Mouse (Mus musculus): ENCODE measurements around the gene Tmem63a. TPM values are rescaled to one million over a fixed set of nuclear protein-coding genes. Genes with fewer than 3 reads are reported as not detected.
"Not testable (repeated sequence)": the region's sequence is repeated elsewhere in the genome, so short reads cannot be mapped to it uniquely, and the experiment has no call there.

Gene Tmem63a
- total RNA-seq, 1 experiment: 14.7 TPM

DNA sequence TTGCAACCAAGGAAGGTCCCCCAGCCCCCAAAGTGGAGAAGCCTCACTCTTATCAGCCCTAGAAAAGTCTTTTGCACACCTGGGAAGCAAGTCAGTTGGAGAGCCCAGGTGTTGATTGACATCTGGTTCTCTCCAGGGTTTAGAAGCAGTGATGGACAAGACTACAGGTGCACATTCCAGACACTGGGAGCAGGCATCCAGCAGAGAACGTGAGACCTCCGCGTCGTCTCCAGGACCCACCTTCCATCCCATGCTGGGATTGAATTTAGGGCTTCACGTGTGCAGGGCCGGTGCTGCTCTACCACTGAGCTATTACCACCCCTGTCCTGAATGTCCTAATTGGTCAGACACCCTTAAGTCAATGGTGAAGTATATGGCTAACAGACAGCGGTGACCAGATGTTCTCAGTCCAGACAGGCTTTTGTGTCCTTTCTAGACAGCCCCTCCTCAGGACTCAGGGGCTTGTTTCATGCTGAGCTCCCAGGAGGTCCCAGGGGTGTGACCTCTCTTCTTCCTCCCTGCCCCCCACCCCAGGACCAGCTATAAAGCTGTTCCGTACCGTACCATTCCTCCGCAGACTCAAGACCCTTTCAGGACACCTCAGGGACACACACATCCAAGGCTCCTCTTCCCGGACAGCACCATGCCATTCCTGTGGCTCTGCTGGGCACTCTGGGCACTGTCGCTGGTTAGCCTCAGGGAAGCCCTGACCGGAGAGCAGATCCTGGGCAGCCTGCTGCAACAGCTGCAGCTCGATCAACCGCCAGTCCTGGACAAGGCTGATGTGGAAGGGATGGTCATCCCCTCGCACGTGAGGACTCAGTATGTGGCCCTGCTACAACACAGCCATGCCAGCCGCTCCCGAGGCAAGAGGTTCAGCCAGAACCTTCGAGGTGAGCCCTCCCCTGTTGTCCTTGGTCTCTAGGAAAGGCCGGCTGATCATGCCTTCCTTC lies 7.4 kb upstream of the Tmem63a start, which contains the start of gene Lefty1:
TSS of gene Lefty1 (plus strand) at position 556 of the 953 bp plus-strand sequence.
- TF ChIP-seq CHD2 (IDR thresholded peaks at IDR 0.05; ENCODE audit: low read depth, low read length): no peak
- peaks cover 0 to 15% of the 10 kb centered on the region in 2 experiments; a peak in 2 of 4 replicates for H3K4me1 ChIP-seq (ENCODE audit: control insufficient read depth in 2 of 2, insufficient read depth in 2 of 2, low read length in 2 of 2, poor library complexity in 1 of 2)
- peak within 1 kb of the TSS; percentile 73 for H3K27ac ChIP-seq (ENCODE audit: insufficient read depth, low read depth, low read length, poor library complexity, severe bottlenecking)
- peak within 1 kb of the TSS; percentile 59 to 62 for H3K4me3 ChIP-seq (ENCODE audit: insufficient read depth in 1 of 2, low read depth in 1 of 2, low read length in 2 of 2, poor library complexity in 1 of 2, severe bottlenecking in 1 of 2)
- H3K9ac ChIP-seq (ENCODE audit: insufficient read depth, low read depth, low read length, poor library complexity, severe bottlenecking): peak within 1 kb of the TSS; percentile 68
- peaks cover 8% of the 10 kb centered on the region; the same call in 1 of the 2 replicates for H3K36me3 ChIP-seq (ENCODE audit: control insufficient read depth, insufficient read depth, low read length, poor library complexity, severe bottlenecking)
- DNase-seq (ENCODE audit: low read depth, low spot score): no peak
- in situ Hi-C loops (cut with MboI; ENCODE audit: low sequenced_read_pairs in 2 of 2, unreplicated experiment in 2 of 2): no loop called here
- H3K9me3 ChIP-seq (ENCODE audit: control insufficient read depth, insufficient read depth, low read depth, low read length): no peaks in the 10 kb centered on the region

GRCm38 (mm10) chr1:180936610-180937398 lies 5.3 kb upstream of the Tmem63a start:
- DNase-seq (ENCODE audit: low read depth, low spot score); in situ Hi-C loops (cut with MboI; ENCODE audit: low sequenced_read_pairs in 2 of 2, unreplicated experiment in 2 of 2); H3K9me3 ChIP-seq (ENCODE audit: control insufficient read depth, insufficient read depth, low read depth, low read length); H3K27ac ChIP-seq (ENCODE audit: insufficient read depth, low read depth, low read length, poor library complexity, severe bottlenecking); H3K36me3 ChIP-seq (ENCODE audit: control insufficient read depth, insufficient read depth, low read length, poor library complexity, severe bottlenecking): not testable (repeated sequence)
- Histone ChIP-seq H3K9ac (ENCODE audit: insufficient read depth, low read depth, low read length, poor library complexity, severe bottlenecking) (peak overlapping the region; percentile 41), H3K4me3 (ENCODE audit: insufficient read depth in 1 of 2, low read depth in 1 of 2, low read length in 2 of 2, poor library complexity in 1 of 2, severe bottlenecking in 1 of 2) (peak overlapping the region; percentile 59 to 62), H3K4me1 (ENCODE audit: control insufficient read depth in 2 of 2, insufficient read depth in 2 of 2, low read length in 2 of 2, poor library complexity in 1 of 2) (peaks cover 0 to 15% of the 10 kb centered on the region in 2 experiments; a peak in 2 of 4 replicates)

GRCm38 (mm10) chr1:180937631-180938030 lies 4.5 kb upstream of the Tmem63a start:
- DNase-seq (ENCODE audit: low read depth, low spot score): not testable (repeated sequence)
- peak overlapping the region; percentile 26 to 62; a peak in 3 of 4 replicates for H3K4me3 ChIP-seq (ENCODE audit: insufficient read depth in 1 of 2, low read depth in 1 of 2, low read length in 2 of 2, poor library complexity in 1 of 2, severe bottlenecking in 1 of 2)

GRCm38 (mm10) chr1:180938781-180939180 lies 3.4 kb upstream of the Tmem63a start:
- in situ Hi-C loops (cut with MboI; ENCODE audit: low sequenced_read_pairs in 2 of 2, unreplicated experiment in 2 of 2); H3K9ac ChIP-seq (ENCODE audit: insufficient read depth, low read depth, low read length, poor library complexity, severe bottlenecking); H3K27ac ChIP-seq (ENCODE audit: insufficient read depth, low read depth, low read length, poor library complexity, severe bottlenecking); H3K36me3 ChIP-seq (ENCODE audit: control insufficient read depth, insufficient read depth, low read length, poor library complexity, severe bottlenecking); DNase-seq (ENCODE audit: low read depth, low spot score); H3K9me3 ChIP-seq (ENCODE audit: control insufficient read depth, insufficient read depth, low read depth, low read length); H3K4me3 ChIP-seq (ENCODE audit: insufficient read depth in 1 of 2, low read depth in 1 of 2, low read length in 2 of 2, poor library complexity in 1 of 2, severe bottlenecking in 1 of 2): not testable (repeated sequence)
- peaks cover 0 to 17% of the 10 kb centered on the region in 2 experiments; a peak in 2 of 4 replicates for H3K4me1 ChIP-seq (ENCODE audit: control insufficient read depth in 2 of 2, insufficient read depth in 2 of 2, low read length in 2 of 2, poor library complexity in 1 of 2)
- TF ChIP-seq ZNF384 (IDR thresholded peaks at IDR 0.05; ENCODE audit: low read depth, low read length): 0 out of 2 replicates have a peak, but pooled peaks have one; percentile 26
- 0 out of 2 replicates have a peak, but pooled peaks have one; percentile 25 for TF ChIP-seq CHD2 (IDR thresholded peaks at IDR 0.05; ENCODE audit: low read depth, low read length)

More at GRCm38 (mm10) chr1:180937631-180938030, 4.5 kb upstream of the Tmem63a start:
- H3K9me3 ChIP-seq (ENCODE audit: control insufficient read depth, insufficient read depth, low read depth, low read length); H3K36me3 ChIP-seq (ENCODE audit: control insufficient read depth, insufficient read depth, low read length, poor library complexity, severe bottlenecking); H3K9ac ChIP-seq (ENCODE audit: insufficient read depth, low read depth, low read length, poor library complexity, severe bottlenecking); in situ Hi-C loops (cut with MboI; ENCODE audit: low sequenced_read_pairs in 2 of 2, unreplicated experiment in 2 of 2); H3K27ac ChIP-seq (ENCODE audit: insufficient read depth, low read depth, low read length, poor library complexity, severe bottlenecking): not testable (repeated sequence)
- peaks cover 0 to 15% of the 10 kb centered on the region in 2 experiments; a peak in 2 of 4 replicates for H3K4me1 ChIP-seq (ENCODE audit: control insufficient read depth in 2 of 2, insufficient read depth in 2 of 2, low read length in 2 of 2, poor library complexity in 1 of 2)

DNA sequence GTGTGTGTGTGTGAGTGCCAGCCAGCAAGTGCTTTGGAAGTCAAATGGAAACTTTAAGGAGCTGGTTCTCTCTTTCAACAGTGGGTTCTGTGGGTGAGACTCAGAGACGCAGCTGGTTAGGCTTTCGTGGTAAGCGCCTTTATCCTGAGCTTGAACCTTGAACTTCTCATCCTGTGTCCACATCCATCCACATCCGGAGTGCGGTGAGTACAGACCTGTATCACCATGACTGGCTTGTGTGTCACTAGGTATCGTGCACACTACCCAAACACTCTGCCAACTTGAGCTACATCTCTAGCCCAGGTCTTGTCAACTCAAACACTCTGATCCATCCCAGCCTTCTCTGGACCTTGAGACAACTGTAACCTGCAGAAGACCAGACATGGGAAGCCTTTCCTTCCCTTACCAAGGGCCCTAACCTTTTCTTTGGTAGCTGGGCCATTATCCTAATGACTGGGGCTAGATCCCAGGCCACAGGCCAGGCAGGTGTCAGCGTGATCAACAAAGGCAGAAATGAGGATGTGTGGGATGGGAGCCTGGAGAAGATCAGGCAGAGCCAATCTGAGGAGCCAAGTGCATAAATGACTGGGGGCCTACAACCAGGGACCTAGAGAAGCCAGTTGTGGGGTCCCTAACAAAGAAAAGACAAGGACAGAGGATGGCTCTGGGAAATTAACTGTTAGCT lies 1.2 kb upstream of the Tmem63a start:
- Histone ChIP-seq H3K36me3 (ENCODE audit: control insufficient read depth, insufficient read depth, low read length, poor library complexity, severe bottlenecking) (peaks cover 8% of the 10 kb centered on the region; the same call in 1 of the 2 replicates), H3K27ac (ENCODE audit: insufficient read depth, low read depth, low read length, poor library complexity, severe bottlenecking) (no peak overlapping the region), H3K4me1 (ENCODE audit: control insufficient read depth in 2 of 2, insufficient read depth in 2 of 2, low read length in 2 of 2, poor library complexity in 1 of 2) (peaks cover 10 to 17% of the 10 kb centered on the region in 2 experiments), H3K4me3 (ENCODE audit: insufficient read depth in 1 of 2, low read depth in 1 of 2, low read length in 2 of 2, poor library complexity in 1 of 2, severe bottlenecking in 1 of 2) (no peak overlapping the region; a peak in 1 of 4 replicates), H3K9ac (ENCODE audit: insufficient read depth, low read depth, low read length, poor library complexity, severe bottlenecking) (peak overlapping the region; percentile 62; the same call in 1 of the 2 replicates), H3K9me3 (ENCODE audit: control insufficient read depth, insufficient read depth, low read depth, low read length) (no peaks in the 10 kb centered on the region)
- TF ChIP-seq ZC3H11A (IDR thresholded peaks at IDR 0.05; ENCODE audit: borderline replicate concordance, low read depth, low read length) (no peak), HCFC1 (IDR thresholded peaks at IDR 0.05; ENCODE audit: borderline replicate concordance, insufficient read depth, low read length) (no peak), MAFK (IDR thresholded peaks at IDR 0.05; ENCODE audit: insufficient read depth, low read depth, low read length) (no peak), ZNF384 (IDR thresholded peaks at IDR 0.05; ENCODE audit: low read depth, low read length) (no peak), CHD2 (IDR thresholded peaks at IDR 0.05; ENCODE audit: low read depth, low read length) (no peak)
- no peak for DNase-seq (ENCODE audit: low read depth, low spot score)
- in situ Hi-C loops (cut with MboI; ENCODE audit: low sequenced_read_pairs in 2 of 2, unreplicated experiment in 2 of 2): no loop called here

Data from ES-E14 (cell line).